Mouse (Mus musculus): ENCODE data around the gene Ppp1r21.

- no peak for TF ChIP-seq GATA1 (IDR thresholded peaks at IDR 0.05; ENCODE audit: low read length)
- TF ChIP-seq TAL1 (IDR thresholded peaks at IDR 0.05; ENCODE audit: low read length), result no peak
Measured at GRCm38 (mm10) chr17:88537842-88538430, 8.0 kb downstream of the Ppp1r21 start.

All from erythroblast, embryonic 14.5 days (primary cell).